Mouse (Mus musculus) limb, embryonic 11.5 days (tissue): ENCODE data around the gene Slc2a9. TPM values are rescaled to one million over a fixed set of nuclear protein-coding genes. Genes with fewer than 3 reads are reported as not detected.

Source experiments
- ATAC-seq: fragments of 200-750 bp; cut with Nextera tagmentation; 2 replicates; pipeline ENCODE4 v1.8.0; 2017; ENCODE audit warnings: low read depth; ENCODE audit not compliant: insufficient number of reproducible peaks, low FRiP score, low TSS enrichment
- DNase-seq: peaks from one replicate; pipeline ENCODE4 v3.0.0-alpha.2; 2015; ENCODE audit warnings: low spot score
- H3K27ac ChIP-seq: fragments of 300-500 bp; sonication (generic); replicated peaks from 2 replicates; pipeline ENCODE4 v1.5.1; 2014; ENCODE audit warnings: low read depth, mild to moderate bottlenecking, low read length
- H3K27me3 ChIP-seq: fragments of 300-500 bp; sonication (generic); 2 replicates; pipeline ENCODE4 v1.6.1; 2014; ENCODE audit warnings: mild to moderate bottlenecking, low read length, mixed read lengths; ENCODE audit not compliant: control insufficient read depth, insufficient read depth
- H3K36me3 ChIP-seq: fragments of 300-500 bp; sonication (generic); 2 replicates; pipeline ENCODE4 v1.6.1; 2014; ENCODE audit warnings: mild to moderate bottlenecking, low read length, moderate library complexity, mixed read lengths; ENCODE audit not compliant: control insufficient read depth, insufficient read depth
- H3K4me1 ChIP-seq: fragments of 300-500 bp; sonication (generic); 2 replicates; pipeline ENCODE4 v1.6.1; 2014; ENCODE audit warnings: low read length, mixed read lengths; ENCODE audit not compliant: control insufficient read depth, insufficient read depth
- H3K4me2 ChIP-seq: fragments of 300-500 bp; sonication (generic); 2 replicates; pipeline ENCODE4 v1.6.1; 2014; ENCODE audit warnings: low read depth, mild to moderate bottlenecking, moderate library complexity; ENCODE audit not compliant: severe bottlenecking
- H3K4me3 ChIP-seq: fragments of 300-500 bp; sonication (generic); 2 replicates; pipeline ENCODE4 v1.5.1; 2014; ENCODE audit warnings: low read depth, low read length
- H3K9ac ChIP-seq: fragments of 300-500 bp; sonication (generic); 2 replicates; pipeline ENCODE4 v1.6.1; 2014; ENCODE audit warnings: mild to moderate bottlenecking, low read length
- H3K9me3 ChIP-seq: fragments of 300-500 bp; sonication (generic); 2 replicates; pipeline ENCODE4 v1.6.1; 2016; ENCODE audit warnings: low read length; ENCODE audit not compliant: control insufficient read depth
- WGBS: fragments of 180-500 bp; shearing (Covaris S2); extraction: QIAGEN DNeasy Blood & Tissue Kit; methylation state at CpG from one replicate; pipeline ENCODE4 v1.1.7; 2014; 5-methylcytosine and 5-hydroxymethylcytosine counted together
- polyA plus RNA-seq: library from polyadenylated mRNA; unstranded; fragments of >200 nt; fragmentation: Nextera tagmentation; extraction: Ambion mirVana; gene quantifications from 2 replicates; pipeline ENCODE4 v1.2.1, GENCODE M21; 2014

Gene Slc2a9
- polyA plus RNA-seq, 1 experiment from 2014 or later = 0.32 TPM

GRCm38 (mm10) chr5:38441088-38441839 lies 61.7 kb downstream of the Slc2a9 start:
- Histone ChIP-seq H3K9ac (no peak overlapping the region), H3K4me3 (no peak overlapping the region)
- ATAC-seq = no peak

GRCm38 (mm10) chr5:38440252-38441005 lies 62.5 kb downstream of the Slc2a9 start:
- WGBS = 83% methylated on average over 9 of the region's 9 CpGs

More at GRCm38 (mm10) chr5:38441088-38441839, 61.7 kb downstream of the Slc2a9 start:
- 77% methylated on average over 10 of the region's 10 CpGs for WGBS
- H3K4me2 ChIP-seq = no peak overlapping the region
- H3K27me3 ChIP-seq = no peaks in the 10 kb centered on the region
- no peaks in the 10 kb centered on the region for H3K4me1 ChIP-seq
- DNase-seq = no peak
- no peaks in the 10 kb centered on the region for H3K9me3 ChIP-seq
- H3K27ac ChIP-seq = no peak overlapping the region
- H3K36me3 ChIP-seq = no peaks in the 10 kb centered on the region

GRCm38 (mm10) chr5:38436681-38437080 lies 66.3 kb downstream of the Slc2a9 start:
- Histone ChIP-seq H3K36me3 (no peaks in the 10 kb centered on the region), H3K4me3 (no peak overlapping the region)
- WGBS = 92% methylated on average over 11 of the region's 11 CpGs

More at GRCm38 (mm10) chr5:38440252-38441005, 62.5 kb downstream of the Slc2a9 start:
- H3K27me3 ChIP-seq = no peaks in the 10 kb centered on the region
- no peak overlapping the region for H3K27ac ChIP-seq
- no peak for ATAC-seq
- H3K4me1 ChIP-seq = no peaks in the 10 kb centered on the region
- H3K36me3 ChIP-seq = no peaks in the 10 kb centered on the region
- no peak overlapping the region for H3K9ac ChIP-seq
- H3K4me3 ChIP-seq = no peak overlapping the region
- no peaks in the 10 kb centered on the region for H3K9me3 ChIP-seq
- H3K4me2 ChIP-seq = no peak overlapping the region
- DNase-seq = no peak

GRCm38 (mm10) chr5:38434875-38435274 lies 68.1 kb downstream of the Slc2a9 start:
- H3K36me3 ChIP-seq = no peaks in the 10 kb centered on the region
- DNase-seq = no peak
- no peak overlapping the region for H3K4me2 ChIP-seq
- WGBS = 78% methylated on average over 3 of the region's 3 CpGs
- H3K27ac ChIP-seq = no peak overlapping the region
- H3K27me3 ChIP-seq = no peaks in the 10 kb centered on the region
- no peaks in the 10 kb centered on the region for H3K4me1 ChIP-seq
- no peak for ATAC-seq
- no peak overlapping the region; the same call in 1 of the 2 replicates for H3K9ac ChIP-seq
- no peak overlapping the region for H3K4me3 ChIP-seq
- no peaks in the 10 kb centered on the region for H3K9me3 ChIP-seq

More at GRCm38 (mm10) chr5:38436681-38437080, 66.3 kb downstream of the Slc2a9 start:
- Histone ChIP-seq H3K27ac (no peak overlapping the region), H3K9me3 (no peaks in the 10 kb centered on the region), H3K4me2 (no peak overlapping the region), H3K9ac (no peak overlapping the region), H3K4me1 (no peaks in the 10 kb centered on the region), H3K27me3 (no peaks in the 10 kb centered on the region)
- DNase-seq = no peak
- no peak for ATAC-seq

- WGBS = 84% methylated on average over 7 of the region's 7 CpGs
- no peaks in the 10 kb centered on the region for H3K36me3 ChIP-seq
- H3K27ac ChIP-seq = no peak overlapping the region
- H3K27me3 ChIP-seq = no peaks in the 10 kb centered on the region
- no peaks in the 10 kb centered on the region for H3K9me3 ChIP-seq
- no peak for DNase-seq
- H3K4me1 ChIP-seq = no peaks in the 10 kb centered on the region
- H3K9ac ChIP-seq = no peak overlapping the region
- H3K4me2 ChIP-seq = no peak overlapping the region
- no peak overlapping the region for H3K4me3 ChIP-seq
- no peak for ATAC-seq
Measured at GRCm38 (mm10) chr5:38431201-38431600, 71.7 kb downstream of the Slc2a9 start.

GRCm38 (mm10) chr5:38429106-38429505 lies 73.8 kb downstream of the Slc2a9 start:
- Histone ChIP-seq H3K9ac (no peak overlapping the region), H3K4me1 (no peaks in the 10 kb centered on the region), H3K9me3 (no peaks in the 10 kb centered on the region), H3K27me3 (no peaks in the 10 kb centered on the region), H3K4me2 (no peak overlapping the region), H3K4me3 (no peak overlapping the region), H3K27ac (no peak overlapping the region), H3K36me3 (no peaks in the 10 kb centered on the region)
- WGBS = 39% methylated on average over 6 of the region's 6 CpGs
- ATAC-seq (no peak), DNase-seq (no peak)

GRCm38 (mm10) chr5:38427757-38428156 lies 75.2 kb downstream of the Slc2a9 start:
- DNase-seq (no peak), ATAC-seq (no peak)
- Histone ChIP-seq H3K27ac (no peak overlapping the region), H3K4me3 (no peak overlapping the region), H3K27me3 (no peaks in the 10 kb centered on the region), H3K9ac (no peak overlapping the region), H3K36me3 (no peaks in the 10 kb centered on the region), H3K4me1 (no peaks in the 10 kb centered on the region), H3K9me3 (no peaks in the 10 kb centered on the region), H3K4me2 (no peak overlapping the region)
- 55% methylated on average over 5 of the region's 5 CpGs for WGBS

GRCm38 (mm10) chr5:38425569-38425968 lies 77.4 kb downstream of the Slc2a9 start:
- Histone ChIP-seq H3K27ac (no peak overlapping the region), H3K9ac (no peak overlapping the region), H3K36me3 (no peaks in the 10 kb centered on the region), H3K4me3 (no peak overlapping the region), H3K4me2 (no peak overlapping the region), H3K27me3 (no peaks in the 10 kb centered on the region), H3K4me1 (no peaks in the 10 kb centered on the region), H3K9me3 (no peaks in the 10 kb centered on the region)
- ATAC-seq = no peak
- WGBS = 88% methylated on average over 6 of the region's 6 CpGs
- DNase-seq = no peak
